Mouse (Mus musculus): ENCODE results near the gene Alox5ap.

The Alox5ap gene

DNA sequence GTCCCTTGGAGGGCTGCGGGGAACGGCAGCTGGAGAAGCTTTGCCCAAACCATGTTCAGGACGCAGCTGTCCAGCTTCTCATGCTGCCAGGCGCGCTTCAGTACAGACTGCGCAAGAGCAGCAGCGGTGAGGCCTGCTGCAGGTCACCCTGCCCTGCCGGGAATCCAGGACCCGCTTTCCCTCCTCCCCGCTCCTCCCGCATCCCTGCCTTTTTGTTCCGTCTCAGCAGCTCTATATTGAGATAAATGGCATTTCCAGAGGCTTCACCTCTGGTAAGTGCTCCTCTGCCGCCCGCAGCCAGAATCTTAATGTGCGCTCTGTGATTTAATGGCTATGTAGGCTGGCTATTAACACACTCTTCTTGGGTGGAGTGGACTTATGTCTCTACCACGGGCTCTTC lies 5.5 kb upstream of the Alox5ap start:
- in situ Hi-C loops (cut with MboI, MseI): no loop called here

DNA sequence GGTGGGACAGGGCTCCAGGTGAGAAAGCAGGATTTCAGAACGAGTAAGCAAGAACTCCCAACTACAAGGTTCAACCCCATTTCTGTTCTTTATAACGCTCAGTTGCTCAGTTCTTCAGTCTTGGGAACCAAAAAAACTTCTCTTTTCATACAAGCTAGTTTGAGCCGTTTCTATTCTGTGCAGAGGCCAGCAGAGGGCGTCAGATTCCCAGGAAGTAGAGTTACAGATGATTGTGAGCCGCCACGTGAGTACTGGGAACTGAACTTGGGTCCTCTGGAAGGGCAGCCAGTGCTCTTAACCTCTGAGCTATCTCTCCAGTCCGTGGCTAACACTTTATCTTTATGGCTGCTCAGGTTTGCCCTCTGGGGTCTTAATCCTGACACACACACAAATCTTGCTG lies 3.1 kb upstream of the Alox5ap start:
- in situ Hi-C loops (cut with MboI, MseI): loop anchor here (10.0 kb wide), 1 partner anchor 1593 kb away; no protein-coding TSS in a partner anchor

- in situ Hi-C loops (cut with MboI, MseI): loop anchor here (10.0 kb wide), 1 partner anchor 1593 kb away; no protein-coding TSS in a partner anchor
Observed at GRCm38 (mm10) chr5:149261866-149262265, 2.7 kb upstream of the Alox5ap start.

DNA sequence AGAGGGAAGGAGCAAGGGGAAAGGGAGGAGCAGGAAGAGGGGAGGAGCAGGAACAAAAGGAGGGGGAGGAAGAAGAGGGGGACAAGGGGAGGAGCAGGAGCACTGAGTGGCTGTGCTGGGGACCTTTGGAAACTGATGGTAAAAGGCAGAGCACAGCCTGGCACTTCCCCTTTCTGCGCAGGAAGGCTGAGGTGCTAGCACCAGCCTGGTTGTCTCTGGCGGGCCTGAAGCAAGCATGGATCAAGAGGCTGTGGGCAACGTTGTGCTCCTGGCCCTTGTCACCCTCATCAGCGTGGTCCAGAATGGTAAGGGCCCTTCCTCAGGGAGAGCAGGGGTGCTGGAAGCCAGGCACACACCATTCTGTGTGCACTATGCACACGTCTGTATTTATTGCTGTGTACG lies 312 bp downstream of the Alox5ap start:
- in situ Hi-C loops (cut with MboI, MseI): loop anchor here (10.0 kb wide), 1 partner anchor 1590 kb away; no protein-coding TSS in a partner anchor

GRCm38 (mm10) chr5:149266761-149267221 lies 2.2 kb downstream of the Alox5ap start:
- in situ Hi-C loops (cut with MboI, MseI): loop anchor here (10.0 kb wide), 1 partner anchor 1588 kb away; no protein-coding TSS in a partner anchor

GRCm38 (mm10) chr5:149267493-149267892 lies 2.9 kb downstream of the Alox5ap start:
- in situ Hi-C loops (cut with MboI, MseI): loop anchor here (10.0 kb wide), 1 partner anchor 1587 kb away; no protein-coding TSS in a partner anchor

DNA sequence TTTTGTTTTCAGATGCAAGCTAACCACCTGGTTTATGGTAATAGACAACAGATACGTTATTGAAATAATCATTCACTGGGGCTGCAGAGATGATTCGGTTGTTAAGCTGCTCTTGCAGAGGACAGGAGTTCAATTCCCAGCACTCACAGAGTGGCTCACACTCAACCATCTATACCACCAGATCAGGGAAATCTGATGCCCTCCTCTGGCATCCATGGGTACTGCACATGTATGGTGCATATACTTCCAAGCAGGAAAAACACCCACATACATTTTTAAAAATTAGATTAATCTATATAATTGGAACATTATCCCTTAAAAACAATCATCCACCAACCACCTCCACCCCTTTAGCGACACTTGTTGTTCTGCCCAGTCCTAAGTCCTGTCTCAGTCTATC lies 6.7 kb downstream of the Alox5ap start:
- in situ Hi-C loops (cut with MboI, MseI): no loop called here

DNA sequence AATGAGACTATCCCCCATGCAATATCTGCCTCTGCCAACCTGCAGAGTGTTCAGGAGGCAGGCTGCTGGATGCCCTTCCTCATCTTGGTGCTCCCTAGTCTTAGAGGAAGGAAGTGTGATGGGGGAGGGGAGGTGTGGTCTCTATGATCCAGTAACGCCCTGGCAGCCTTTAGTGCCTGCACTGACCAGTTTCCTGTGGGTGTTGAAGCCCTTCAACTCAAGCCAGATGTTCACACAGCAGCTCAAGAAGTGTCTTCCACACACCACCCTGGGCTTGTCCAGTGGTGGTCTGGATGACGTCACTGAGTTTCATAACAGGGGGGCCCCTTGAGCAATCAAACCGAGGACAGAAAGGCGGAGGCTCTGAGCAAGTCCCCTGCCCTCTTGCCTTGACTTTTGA lies 8.0 kb downstream of the Alox5ap start:
- in situ Hi-C loops (cut with MboI, MseI): no loop called here

- in situ Hi-C loops (cut with MboI, MseI): loop anchor here (5.0 kb wide), 1 partner anchor 43 kb away; no protein-coding TSS in a partner anchor
Observed at GRCm38 (mm10) chr5:149274390-149275104, 10.0 kb downstream of the Alox5ap start.

- in situ Hi-C loops (cut with MboI, MseI): loop anchor here (5.0 kb wide), 1 partner anchor 42 kb away; no protein-coding TSS in a partner anchor
Observed at GRCm38 (mm10) chr5:149275105-149275494, 10.5 kb downstream of the Alox5ap start.

DNA sequence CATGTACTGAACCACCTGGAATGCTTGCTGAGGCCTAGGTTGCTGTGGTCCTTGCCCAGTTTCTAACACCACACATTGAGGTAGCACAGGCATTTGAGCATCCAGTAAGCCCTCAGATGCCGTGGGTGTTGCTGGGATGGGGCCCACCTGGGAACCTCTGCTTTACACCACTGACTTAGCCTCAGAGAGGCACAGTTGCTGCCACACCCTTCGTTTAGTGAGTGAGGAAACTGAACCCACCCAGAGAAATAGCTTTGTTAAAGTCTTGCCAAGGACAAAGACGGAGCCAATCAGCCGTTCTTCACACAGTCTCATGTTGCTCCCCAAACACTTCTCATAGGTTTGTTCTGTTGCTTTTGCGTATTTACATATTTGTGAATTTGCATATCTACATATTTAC lies 13.0 kb downstream of the Alox5ap start:
- in situ Hi-C loops (cut with MboI, MseI): loop anchor here (5.0 kb wide), 1 partner anchor 40 kb away; no protein-coding TSS in a partner anchor

DNA sequence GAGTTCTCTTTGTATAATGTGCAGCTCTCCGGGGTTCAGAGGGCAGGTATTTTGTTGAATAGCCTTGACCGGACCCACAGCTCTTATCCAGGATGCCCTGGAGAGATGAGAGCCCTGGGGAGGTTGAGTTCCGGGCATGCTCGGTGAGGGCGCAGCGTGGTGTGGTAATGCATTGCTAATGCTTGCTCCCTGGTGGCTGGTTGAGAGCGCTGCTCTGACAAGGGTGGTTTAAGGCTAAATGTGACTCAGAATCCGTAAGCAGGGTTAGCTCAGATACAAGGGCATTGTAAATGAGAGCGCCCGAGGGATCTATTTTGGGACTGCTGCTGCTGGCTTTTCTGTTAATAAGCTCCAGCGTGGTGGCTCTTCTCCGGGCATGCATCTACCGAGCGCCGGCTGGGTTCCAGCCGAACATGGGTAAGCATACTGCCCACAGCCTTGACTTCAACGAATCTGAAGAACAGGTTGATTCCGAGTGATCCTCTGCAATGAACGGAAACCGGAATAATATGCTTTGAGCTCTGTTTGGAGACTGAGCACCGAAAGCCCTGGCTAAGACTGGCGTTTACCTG lies 14.8 kb downstream of the Alox5ap start:
- in situ Hi-C loops (cut with MboI, MseI): loop anchor here (5.0 kb wide), 1 partner anchor 38 kb away; no protein-coding TSS in a partner anchor

- in situ Hi-C loops (cut with MboI, MseI): no loop called here
Observed at GRCm38 (mm10) chr5:149283009-149283408, 18.4 kb downstream of the Alox5ap start.

- in situ Hi-C loops (cut with MboI, MseI): no loop called here
Observed at GRCm38 (mm10) chr5:149283821-149284220, 19.3 kb downstream of the Alox5ap start.

DNA sequence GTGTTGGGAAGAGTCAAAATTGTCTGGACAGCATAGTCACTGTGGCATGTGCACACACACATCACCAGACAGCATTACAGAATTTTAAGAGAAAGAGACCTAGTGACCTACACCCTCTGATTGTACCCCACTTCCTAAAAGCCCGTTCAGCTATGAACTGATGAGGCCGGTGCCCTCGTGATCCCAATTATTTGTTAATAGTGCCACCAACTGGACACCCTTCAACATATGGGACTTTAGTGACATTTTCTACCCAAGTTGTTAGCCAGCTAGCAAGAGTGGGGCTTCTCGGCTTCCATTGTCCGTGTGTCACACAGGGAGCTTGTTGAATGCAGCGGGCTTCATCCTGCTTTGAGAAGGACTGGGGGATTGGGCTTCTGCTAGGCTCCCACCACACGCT lies 21.5 kb downstream of the Alox5ap start:
- in situ Hi-C loops (cut with MboI, MseI): no loop called here

- in situ Hi-C loops (cut with MboI, MseI): no loop called here
Observed at GRCm38 (mm10) chr5:149287148-149288038, 22.8 kb downstream of the Alox5ap start.

DNA sequence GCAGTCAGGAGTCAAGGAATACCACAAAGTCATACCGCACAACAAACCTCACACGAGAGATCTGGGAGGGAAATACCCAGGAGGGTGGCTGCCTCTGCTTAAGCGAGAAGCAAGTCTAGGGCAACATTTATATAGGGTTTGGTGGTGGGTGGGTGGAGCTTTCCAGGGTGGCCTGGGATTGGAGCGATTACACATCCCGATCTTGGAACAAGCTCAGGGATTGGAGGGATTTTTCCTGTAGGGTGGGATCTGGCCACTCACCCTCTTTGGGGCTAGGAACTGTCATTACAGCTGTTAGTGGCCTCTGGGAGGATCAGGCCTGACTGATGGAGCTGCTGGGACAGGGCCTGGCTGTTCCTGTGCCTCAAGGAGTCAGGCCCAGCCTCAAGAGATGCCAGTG lies 26.7 kb downstream of the Alox5ap start:
- in situ Hi-C loops (cut with MboI, MseI): no loop called here

GRCm38 (mm10) chr5:149293071-149293470 lies 28.5 kb downstream of the Alox5ap start:
- in situ Hi-C loops (cut with MboI, MseI): no loop called here

DNA sequence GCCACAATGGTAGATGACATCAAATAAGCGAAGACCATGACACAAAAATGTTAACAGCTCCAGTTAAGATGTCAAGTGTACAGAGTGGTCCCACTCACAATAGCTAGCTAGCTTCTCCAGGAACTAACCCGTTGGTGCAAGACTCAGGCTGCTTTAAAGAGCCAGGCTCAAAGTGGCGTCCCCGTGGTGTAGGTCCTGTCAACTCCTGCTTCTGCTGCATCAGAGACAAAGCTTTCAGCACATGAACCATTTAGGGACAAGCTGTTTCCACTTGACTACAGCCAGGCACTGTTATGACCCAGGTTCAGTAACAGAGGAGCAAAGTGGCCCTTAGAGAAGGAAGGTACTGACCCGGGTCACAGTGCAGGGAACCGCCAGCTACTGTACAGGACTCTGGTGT lies 32.2 kb downstream of the Alox5ap start:
- in situ Hi-C loops (cut with MboI, MseI): no loop called here

- in situ Hi-C loops (cut with MboI, MseI): no loop called here
Observed at GRCm38 (mm10) chr5:149297464-149297863, 32.9 kb downstream of the Alox5ap start.

- in situ Hi-C loops (cut with MboI, MseI): no loop called here
Observed at GRCm38 (mm10) chr5:149298234-149298633, 33.7 kb downstream of the Alox5ap start.
